Mouse (Mus musculus): ENCODE results near the gene Zfp982. TPM values are rescaled to one million over a fixed set of nuclear protein-coding genes. Genes with fewer than 3 reads are reported as not detected.

Gene Zfp982
- total RNA-seq, 1 experiment from 2014 or later: 13.0 TPM

DNA sequence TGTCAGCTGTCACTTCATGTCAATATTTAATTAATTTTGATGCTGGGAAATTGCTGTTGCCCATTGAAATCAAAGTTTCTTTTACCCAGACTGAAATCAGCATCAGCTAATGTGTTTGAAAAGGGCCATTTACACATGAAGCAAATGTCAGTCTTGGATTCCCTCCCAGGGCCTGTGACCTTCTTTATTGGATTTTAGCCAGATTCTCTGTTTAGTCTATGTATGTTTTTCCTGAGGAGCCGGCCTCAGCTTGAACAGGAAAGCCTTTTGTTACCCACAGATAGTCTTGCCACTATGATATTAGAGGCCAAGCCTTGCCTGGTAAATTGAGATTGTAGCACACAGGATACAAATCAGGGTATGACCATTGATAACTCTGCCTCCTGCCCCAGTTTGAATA is 66.9 kb downstream of the Zfp982 start:
- peak; percentile 23 for DNase-seq

Other genes starting within 250 kb of the Zfp982 start
- gene Zfp988, start 186.7 kb upstream of the Zfp982 start, total RNA-seq (2021): 0.19 TPM in 1 of 2 replicates, not detected in the other
- not detected in 2 replicates for gene Zfp978, start 131.1 kb upstream of the Zfp982 start, total RNA-seq (2021)
- 0.59 and 0.68 TPM in 2 replicates for gene Gm16503, start 47.8 kb downstream of the Zfp982 start, total RNA-seq (2021)
- gene Zfp985, start 60.9 kb downstream of the Zfp982 start, total RNA-seq (2021): 0.22 and 0.64 TPM in 2 replicates
- 3.1 and 4.7 TPM in 2 replicates for gene Zfp979, start 150.1 kb downstream of the Zfp982 start, total RNA-seq (2021)
- gene Zfp534, start 210.1 kb downstream of the Zfp982 start, total RNA-seq (2021): 0.22 and 0.49 TPM in 2 replicates

Measured in adrenal gland, postnatal 14 days (tissue).